Mouse (Mus musculus) heart, postnatal 25 days (tissue): ENCODE data around the gene Map2k6. TPM values are rescaled to one million over a fixed set of nuclear protein-coding genes. Genes with fewer than 3 reads are reported as not detected.
A peak's percentile ranks its signal among the peaks of the same experiment; 100 is the strongest.

Experiments used
- DNase-seq: peaks from one replicate; pipeline ENCODE4 v3.0.0; 2022; ENCODE audit warnings: low spot score
- intact Hi-C: fragments of 180-260 bp; cut with DNase I; formaldehyde crosslinking; loops from one replicate; pipeline ENCODE4 v1.15.1; 2025
- total RNA-seq, 2 experiments: library from RNA; stranded (reverse); gene quantifications; 2 replicates each; pipeline ENCODE4 v1.2.3; 2021

The Map2k6 gene
- total RNA-seq, 2 experiments from 2014 or later, result 5.8 to 6.7 TPM

DNA sequence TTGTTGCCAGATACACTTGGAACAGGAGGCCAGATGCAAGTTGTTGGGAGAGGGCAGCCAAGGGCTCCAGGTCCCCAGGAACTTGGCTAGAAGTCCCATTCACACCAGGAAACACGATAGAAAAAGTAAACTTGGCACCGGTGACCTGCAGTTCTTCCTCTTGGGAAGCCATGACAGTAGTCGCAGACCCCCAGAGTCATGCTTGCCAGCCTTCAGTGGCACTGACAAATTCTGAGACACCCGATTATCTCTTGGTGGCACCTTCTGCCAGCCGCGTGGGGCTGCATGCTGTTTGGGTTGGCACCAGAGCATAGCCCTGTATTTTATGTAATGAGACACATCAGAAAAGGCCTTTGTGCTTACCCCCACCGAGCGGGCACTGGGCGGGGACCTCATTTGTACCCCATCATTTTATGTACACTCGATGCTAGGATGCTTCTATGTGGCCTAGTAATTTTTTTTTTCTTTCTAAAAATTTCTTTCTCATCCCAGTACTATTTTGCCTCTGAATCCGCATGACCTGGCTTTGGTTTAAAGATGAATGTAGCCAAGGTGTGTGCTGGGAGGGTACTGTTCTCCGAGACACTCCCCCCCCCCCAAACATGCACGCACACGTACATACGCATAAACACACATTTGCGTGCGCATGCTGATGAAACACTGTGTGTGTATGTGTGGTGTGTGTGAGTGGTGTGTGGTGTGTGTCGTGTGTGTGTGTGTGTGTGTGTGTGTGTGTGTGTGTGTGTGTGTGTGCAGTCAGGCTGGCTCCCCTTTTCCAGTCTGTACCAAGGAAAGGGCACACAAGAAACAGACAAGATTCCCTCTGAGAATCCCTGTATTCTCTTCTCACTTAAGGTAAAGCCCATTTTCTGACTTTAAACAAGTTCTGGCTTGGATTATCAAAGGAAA, 79.3 kb downstream of the Map2k6 start:
- no peak for DNase-seq
- intact Hi-C loops, result no loop called here

DNA sequence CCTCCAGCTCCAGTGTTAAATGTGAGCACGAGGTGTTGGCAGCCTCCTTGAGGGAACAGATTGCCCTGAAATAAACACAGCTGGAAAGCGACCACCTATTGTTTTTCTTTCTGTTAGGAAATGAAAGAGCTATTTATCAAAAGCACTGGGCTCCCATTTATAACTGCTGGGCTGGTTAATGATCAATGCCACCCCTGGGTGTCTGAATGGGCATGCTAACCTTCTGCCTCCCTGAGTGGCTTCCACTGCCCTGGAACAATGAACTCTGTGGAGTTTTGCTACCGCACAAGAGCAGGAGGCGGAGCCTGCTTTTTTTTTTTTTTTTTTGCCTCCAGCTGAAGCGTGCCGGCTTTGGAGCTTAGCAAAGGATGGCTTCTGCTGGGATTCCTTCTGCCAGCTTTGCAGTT, 80.1 kb downstream of the Map2k6 start:
- intact Hi-C loops, result no loop called here
- DNase-seq, result no peak

DNA sequence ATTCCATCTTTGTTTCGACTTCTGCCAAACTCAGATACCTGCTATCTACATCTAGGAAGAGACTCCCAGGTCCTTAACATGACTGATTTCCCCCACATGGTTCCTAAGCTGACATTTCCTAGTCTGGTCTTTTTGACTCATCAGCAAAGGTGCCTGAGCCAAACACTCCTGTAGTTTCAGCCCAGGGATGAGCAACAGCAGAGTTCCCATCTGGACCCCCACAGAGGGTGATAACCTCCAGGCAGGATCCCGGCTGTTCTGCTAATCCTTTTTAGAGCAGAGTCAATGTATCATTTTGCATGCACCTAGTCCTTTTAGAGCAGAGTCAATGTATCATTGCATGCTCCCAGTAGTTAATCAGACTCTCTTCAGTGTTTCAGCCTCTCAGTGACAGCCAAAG, 82.5 kb downstream of the Map2k6 start:
- intact Hi-C loops, result loop anchor here (5.0 kb wide), 2 partner anchors 44 to 99 kb away; no protein-coding TSS in a partner anchor

DNA sequence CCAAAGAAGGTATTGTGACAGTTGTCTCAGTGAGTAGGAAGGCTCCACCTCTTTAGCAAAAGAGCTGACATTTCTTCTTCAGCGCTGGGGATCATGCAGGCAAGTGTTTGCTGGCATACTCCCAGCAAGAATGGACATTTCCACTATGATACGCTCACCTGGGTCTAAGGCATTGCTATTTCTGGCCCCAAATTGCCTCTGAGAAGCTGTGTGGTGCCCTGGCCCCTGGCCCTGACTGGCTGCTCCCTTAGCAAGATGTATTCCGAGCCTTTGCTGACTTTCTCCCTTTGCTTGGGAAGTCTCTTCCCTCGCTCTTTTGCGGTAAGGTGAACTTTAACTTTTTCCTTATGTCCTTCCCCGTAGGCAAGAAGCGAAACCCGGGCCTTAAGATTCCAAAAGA, 83.3 kb downstream of the Map2k6 start:
- no peak for DNase-seq
- intact Hi-C loops, result loop anchor here (5.0 kb wide), 2 partner anchors 45 to 100 kb away; no protein-coding TSS in a partner anchor

More for the DNA sequence above, 82.5 kb downstream of the Map2k6 start:
- no peak for DNase-seq

DNA sequence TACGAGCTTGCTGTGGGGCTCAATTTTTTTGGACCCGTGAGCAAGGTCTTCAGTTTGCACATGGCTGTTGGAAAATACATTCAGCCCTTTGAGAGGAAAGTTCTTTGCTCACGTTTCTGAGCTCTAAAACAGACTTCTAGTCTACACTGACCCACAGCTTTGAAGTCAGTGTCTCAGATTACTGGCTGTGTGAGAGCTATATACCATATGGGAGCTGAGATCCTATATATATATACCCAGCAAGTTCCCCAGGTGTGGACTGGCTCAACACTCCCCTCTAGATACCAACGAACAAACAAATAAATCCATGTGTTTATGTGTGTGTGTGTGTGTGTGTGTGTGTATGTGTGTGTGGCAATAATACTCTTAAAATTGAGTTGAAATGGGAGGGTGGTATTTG, 83.7 kb downstream of the Map2k6 start:
- DNase-seq, result no peak
- intact Hi-C loops, result loop anchor here (1.0 to 5.0 kb wide), 3 partner anchors 45 to 117 kb away; no protein-coding TSS in a partner anchor

DNA sequence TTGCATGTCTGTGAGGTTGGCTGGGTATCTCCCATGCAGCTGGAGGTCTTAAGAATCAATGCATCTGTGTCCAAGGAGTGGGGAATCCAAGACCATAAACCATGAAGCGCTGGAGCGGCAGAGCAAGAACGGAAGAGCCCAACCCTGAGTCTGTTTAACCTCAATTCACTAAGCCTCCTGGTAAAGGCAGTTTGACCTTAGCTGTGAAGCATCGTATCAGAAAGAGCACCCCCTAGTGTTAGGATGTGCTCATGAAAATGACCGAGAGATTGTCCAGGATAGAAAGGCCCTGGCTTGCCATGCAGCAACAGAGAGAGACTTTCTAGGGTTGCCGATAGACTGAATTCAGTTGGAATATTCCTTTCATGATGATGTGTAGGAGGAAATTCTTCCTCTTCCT, 84.2 kb downstream of the Map2k6 start:
- no peak for DNase-seq
- intact Hi-C loops, result loop anchor here (1.0 to 5.0 kb wide), 3 partner anchors 46 to 118 kb away; no protein-coding TSS in a partner anchor

DNA sequence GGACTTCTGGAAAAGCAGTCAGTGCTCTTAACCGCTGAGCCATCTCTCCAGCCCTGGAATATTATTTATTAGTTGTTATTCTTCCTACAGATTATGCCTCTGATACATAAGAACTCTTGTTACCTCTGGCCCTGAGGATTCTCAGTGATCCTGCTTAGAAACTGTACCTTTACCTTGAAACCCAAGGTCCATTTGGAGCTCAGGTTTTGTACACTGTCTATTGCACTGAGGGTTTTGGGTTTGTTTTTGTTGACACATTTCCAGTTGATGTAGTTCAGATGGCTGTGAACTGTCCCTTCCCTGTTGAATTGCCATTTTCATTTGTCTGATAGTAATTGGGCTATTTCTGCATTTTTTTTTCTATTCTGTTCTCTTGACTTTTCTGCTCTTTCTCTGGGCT, 85.5 kb downstream of the Map2k6 start:
- intact Hi-C loops, result loop anchor here (5.0 kb wide), 2 partner anchors 47 to 102 kb away; no protein-coding TSS in a partner anchor
- DNase-seq, result no peak

DNA sequence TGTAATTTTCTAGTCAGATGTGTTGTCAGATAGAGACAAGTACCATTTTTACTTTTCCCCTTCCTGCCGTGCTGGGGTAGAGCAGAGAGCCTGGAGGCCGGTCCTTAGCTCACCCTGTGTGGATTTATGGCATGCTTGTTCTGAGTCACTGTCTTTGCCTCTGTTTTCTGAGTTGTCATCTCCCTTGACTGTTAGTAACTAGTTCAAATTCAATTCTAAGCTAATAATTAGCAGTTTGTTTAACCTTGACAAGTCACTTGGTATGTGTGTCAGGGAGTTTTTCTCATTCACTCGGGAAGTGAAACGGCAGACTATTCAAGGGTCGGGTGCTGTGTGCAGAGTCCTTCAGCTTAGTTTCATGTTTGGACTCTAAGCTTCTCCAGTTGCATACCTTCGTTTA, 86.2 kb downstream of the Map2k6 start:
- no peak for DNase-seq
- intact Hi-C loops, result no loop called here

DNA sequence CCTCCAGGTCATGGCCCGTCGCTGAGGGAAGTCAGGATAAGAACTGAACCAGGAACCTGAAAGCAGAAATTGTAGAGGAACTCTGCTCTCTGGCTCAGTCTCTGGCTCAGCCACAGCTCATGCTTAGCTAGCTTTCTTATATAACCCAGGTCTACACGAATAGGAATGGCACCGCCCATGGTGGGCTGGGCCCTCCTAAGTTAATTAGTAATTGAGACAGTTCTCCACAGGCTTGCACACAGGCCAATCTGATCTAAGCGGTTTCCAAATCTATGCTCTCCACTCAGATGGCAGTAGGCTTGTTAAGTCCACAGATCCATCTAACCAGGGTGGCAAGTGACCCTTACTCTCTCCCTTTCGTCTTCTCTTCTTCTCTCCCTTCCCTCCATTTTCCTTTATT, 88.9 kb downstream of the Map2k6 start:
- DNase-seq, result no peak
- intact Hi-C loops, result no loop called here

DNA sequence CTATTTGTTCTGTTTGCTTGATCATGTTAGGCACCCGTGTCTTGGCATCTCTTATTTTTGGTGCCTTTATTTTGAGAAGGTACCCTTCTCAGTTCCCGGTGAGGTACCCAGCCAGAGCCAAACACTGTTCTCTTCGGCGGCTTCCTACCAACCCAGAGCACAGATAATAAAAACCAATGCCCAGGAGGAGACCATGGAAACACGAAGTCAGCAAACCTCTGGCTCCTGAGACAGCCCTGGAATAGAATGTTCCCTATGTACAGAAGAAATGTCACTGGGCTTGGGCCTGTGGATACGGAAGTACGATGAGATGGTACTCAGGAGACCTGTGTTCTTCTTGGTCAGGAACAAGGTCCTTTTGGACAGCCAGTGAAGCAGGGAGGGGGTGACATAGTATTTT, 89.4 kb downstream of the Map2k6 start:
- intact Hi-C loops, result no loop called here
- no peak for DNase-seq

DNA sequence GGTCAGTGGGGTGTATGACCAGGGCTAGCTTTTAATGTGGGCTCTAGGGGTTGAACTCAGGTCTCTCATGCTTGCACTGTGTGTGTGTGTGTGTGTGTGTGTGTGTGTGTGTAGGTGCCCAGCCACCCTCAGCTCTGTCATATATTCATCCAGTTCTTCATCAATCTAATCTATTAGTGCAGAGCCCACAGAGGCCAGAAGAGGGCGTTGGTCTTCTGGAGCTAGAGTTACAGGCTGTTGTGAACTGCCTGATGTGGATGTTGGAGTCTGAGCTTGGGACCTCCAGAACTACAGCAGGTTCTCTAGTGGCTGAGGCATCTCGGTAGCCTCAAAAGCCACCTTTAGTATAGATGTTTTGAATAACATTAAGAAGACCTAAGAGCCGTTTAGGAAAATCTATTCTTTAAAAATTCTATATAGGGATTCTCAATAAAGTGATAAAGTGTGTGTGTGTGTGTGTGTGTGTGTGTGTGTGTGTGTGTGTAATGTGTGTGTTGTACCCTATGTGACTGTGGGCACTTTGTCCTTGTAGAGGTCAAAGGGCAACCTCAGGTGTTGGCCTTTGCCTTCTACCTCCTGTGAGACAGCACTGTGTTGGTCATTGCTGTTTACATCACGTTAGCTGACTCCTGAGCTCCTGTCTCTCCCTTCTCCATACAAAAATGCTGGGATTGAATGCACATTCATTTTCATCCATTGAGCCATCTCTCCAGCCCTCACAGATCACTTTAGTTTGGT, 96.6 kb downstream of the Map2k6 start:
- no peak for DNase-seq
- intact Hi-C loops, result loop anchor here (5.0 kb wide), 1 partner anchor 1037 kb away; no protein-coding TSS in a partner anchor

DNA sequence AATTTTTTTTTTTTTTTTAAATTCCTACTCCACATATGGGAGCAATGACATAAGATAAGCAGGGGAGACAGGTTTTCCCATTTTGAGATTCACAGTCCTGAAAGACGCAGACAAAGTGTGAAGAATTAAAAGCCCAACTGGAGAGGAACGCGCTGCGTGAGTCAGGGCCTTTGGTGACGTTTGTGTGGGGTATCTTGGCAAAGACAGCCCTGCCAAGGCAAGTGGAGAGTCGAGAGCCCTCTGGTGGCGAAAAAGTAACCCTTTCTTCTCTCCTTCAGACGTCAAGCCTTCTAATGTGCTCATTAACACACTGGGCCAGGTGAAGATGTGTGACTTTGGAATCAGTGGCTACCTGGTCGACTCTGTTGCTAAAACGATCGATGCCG, 97.1 kb downstream of the Map2k6 start:
- intact Hi-C loops, result loop anchor here (5.0 kb wide), 1 partner anchor 1036 kb away; no protein-coding TSS in a partner anchor
- DNase-seq, result no peak

DNA sequence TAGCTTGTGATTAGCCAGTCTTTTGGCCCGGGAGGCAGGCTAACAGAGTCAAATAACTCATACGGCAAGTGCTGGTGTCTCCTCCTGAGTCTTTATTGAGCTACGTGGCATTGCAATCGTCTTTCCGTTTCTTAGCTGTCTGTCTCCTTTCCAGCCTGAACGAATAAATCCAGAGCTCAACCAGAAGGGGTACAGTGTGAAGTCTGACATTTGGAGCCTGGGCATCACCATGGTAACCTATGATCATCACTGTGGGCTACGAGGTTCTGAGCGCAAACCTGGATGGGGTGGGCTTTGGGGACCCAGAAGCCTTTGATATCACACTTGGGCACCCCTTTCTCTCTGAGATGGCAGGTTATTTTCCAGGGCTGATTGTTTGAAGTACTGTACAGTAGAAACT, 98.8 kb downstream of the Map2k6 start:
- DNase-seq, result no peak
- intact Hi-C loops, result loop anchor here (2.0 to 5.0 kb wide), 2 partner anchors 545 to 1035 kb away; no protein-coding TSS in a partner anchor

DNA sequence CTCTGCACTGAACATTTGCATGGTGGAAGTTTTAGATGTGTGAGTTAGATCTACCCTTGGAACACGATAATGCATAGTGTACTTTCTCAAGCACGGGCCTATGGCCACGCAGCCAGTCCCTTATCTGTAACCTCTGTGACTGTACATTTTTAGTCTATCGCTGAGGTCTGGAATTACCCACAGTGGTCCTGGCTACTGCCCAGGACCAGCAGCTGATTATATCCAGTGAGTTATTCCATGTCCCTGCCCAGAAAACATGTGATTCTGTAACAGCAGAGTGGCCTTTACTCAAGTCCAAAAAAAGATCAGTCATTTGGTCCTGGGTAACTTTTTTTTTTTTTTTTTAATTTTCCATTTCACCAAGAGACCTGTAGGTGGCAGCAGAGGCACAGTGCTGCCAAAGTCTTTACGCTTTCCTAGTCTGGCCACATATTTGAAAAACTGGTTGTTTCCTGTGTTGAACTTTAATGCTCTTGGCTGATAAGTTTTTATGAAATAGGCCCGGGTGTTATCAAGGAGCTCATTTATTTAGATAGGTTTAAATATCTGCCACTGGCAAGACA, 99.8 kb downstream of the Map2k6 start:
- DNase-seq, result peak; percentile 6
- intact Hi-C loops, result loop anchor here (1.0 to 5.0 kb wide), 3 partner anchors 544 to 1034 kb away; no protein-coding TSS in a partner anchor

DNA sequence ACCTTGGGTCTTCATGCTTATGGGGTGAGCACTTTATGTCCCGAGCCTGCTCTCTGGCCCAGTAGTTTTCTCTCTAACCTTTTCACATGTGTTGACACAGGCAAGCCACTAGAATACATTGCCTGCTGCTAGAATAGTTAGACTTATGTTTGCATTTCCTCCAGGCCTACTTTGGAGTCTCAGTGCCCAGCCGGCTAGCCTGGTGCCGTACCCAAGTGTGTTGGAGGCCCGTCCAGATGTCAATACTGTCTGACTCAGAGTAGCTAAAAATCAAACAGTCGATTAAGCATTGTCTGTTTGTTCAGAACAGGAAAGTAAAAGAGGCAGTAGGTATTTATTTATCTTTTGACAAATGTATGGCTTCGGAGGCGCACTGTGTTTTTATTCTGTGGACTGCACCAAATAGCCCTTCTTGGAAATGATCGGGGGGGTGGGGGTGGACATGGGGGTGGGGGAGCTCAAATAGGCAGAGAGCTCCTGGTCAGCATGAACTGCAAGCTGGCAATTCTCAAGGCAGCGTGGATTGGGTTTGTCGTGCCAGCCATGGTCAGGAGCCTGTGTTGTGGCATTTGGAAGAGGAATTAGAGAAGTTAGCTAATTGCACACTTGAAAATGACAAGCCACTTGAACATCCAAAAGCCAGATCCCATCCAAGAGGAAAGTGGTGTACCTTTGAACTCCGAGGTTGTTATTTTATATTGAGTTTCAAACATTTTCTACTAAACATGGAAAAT, 104.2 kb downstream of the Map2k6 start:
- no peak for DNase-seq
- intact Hi-C loops, result no loop called here

DNA sequence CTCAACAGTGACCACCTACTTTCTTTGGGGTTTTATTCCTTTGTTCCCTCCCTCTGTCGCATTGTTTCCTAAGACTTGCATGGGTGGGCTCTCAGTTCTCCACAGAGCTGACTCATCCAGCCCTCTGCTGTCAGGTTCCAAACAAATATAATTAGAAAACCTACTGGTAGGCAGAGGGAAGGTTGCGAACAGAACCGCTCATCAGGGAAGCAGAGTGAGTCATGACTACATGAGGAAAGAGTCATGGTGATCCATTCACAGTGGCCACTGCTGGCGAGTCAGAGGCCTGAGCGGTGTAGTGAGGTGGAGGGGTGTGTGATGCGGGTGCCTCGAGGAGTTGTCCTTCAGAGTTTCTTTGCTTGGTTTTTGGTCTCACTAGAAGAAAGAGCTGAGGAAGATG, 112.5 kb downstream of the Map2k6 start:
- no peak for DNase-seq
- intact Hi-C loops, result no loop called here

DNA sequence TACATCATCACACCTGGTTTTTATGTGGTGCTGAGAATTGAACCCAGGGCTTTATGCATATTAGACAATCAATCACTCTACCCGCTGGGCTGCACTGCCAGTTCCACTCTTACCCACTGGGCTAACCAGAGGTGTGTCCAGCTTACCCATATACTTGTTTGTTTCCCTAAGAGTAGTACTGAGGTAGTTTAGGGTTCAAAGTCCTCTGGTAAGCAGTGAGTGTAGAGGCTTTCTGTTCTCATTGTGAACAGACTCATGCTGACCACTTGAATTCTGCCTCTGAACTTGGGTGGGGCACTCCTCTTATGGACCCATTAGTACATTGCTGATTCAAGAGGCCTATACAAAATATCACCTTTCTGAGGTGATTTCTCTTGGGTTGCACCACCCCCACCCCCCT, 119.7 kb downstream of the Map2k6 start:
- intact Hi-C loops, result no loop called here
- DNase-seq, result no peak

DNA sequence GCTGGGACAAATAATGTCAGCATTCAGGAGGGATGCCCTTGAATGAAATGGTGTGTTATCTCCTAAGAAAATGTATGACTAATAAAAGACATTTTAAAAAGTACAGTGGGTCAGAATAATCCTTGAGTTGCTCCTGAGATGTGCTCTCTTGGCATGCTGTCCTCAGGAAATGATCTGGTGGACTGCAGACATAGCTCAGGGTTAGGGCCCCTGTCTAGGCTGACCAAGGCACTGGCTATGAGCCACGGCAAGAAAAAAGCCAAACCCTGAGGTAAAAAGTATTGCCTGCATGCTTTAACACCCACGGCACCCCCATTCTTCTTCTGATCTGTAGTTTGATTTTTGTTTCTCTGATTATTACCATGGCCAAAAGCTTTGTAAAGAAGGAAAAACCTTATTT, 124.0 kb downstream of the Map2k6 start:
- intact Hi-C loops, result no loop called here
- DNase-seq, result no peak

DNA sequence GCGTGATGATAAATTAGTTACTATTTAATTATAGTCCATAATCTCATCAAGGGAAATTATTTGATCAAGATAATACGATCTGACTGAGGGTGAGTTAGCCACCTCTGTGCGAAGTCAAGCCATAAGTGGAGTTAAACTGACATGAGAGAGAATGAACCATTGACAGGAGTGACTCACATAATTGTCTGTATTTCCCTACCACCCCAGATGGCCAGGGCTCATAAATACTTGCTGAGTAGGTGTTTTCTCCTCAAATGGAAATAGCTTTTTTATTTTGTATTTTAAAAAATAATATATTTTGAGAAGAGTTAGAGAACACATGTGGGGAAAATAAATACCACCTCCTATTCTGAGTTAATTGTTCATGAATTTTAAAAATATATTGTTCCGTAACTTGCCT, 127.2 kb downstream of the Map2k6 start:
- intact Hi-C loops, result no loop called here
- DNase-seq, result no peak

DNA sequence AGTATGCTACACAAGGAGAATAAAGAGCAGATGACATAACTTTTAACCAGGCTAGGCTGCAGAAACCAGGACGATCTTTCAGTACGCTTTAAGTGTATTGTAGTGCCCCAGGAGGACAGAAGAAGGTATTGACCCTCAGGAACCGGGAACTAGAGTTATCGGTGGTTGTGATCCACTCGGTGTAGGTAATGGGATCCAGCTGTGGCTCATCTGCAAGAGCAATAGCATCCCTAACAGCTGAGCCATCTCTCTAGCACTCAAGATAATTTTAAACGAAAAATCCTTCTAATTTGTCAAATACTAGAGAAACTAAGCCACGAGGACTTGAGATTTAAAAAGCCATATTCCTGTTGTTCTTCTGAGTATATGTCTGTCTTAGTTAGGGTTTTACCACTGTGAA, 132.2 kb downstream of the Map2k6 start:
- intact Hi-C loops, result no loop called here
- no peak for DNase-seq
